9 mouse cellular contexts compared by ENCODE assay signal in the genomic region with DNA sequence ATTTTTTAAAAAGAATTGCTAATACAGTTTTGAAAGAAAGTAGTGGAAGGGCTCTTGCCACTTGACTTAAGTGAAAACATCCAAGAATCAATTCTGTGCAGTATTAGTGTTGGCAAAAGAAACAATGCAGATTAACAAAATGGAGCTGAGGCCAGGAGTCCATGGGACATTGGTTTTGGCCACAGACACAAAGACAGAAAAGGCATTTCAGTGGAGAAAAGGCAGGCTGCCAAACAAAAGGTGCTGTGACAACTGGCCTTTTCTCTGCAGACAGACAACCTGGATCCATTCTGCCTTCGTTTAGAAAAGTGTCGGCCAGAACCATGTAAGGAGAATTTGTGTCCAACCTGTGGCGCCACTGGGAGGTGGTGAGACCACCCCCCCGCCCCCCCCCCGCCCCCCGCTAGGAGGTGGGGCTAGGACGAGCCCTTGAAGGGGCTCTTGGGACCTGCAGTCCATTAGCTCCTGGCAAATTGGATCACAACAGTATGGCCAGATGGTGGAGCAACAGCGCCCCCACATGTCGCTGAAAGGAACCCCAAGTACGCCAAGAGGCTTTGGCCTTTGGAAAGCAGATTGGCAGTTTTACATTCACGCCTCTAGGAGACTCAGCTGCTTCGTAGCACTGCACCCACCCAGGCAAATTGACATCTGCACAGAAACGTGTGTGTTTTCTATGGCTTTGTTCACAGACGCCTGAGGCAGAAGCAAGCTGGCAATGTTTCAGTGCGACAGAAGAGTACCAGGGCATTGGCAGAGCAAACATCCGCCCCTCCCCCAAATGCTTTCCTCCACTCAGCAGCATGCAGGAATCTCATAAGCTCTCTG. TPM values are rescaled to one million over a fixed set of nuclear protein-coding genes. Genes with fewer than 3 reads are reported as not detected.
DNase-seq lines count a peak whose midpoint lies in the region; ATAC-seq and TF ChIP-seq lines count a peak whose summit lies in the region.
"Had no signal": no experiment of that assay in that cellular context is flagged by ENCODE, and none has a peak within 500 bp of the region (broad histone marks: within the 10 kb centered on the region; RNA-seq: fewer than 3 reads in every experiment).

No protein-coding gene starts in this region.

- DNase-seq in cerebellum, adult 11-12 months = peak; percentile 75
- peak; percentile 95 for DNase-seq in forebrain, postnatal 0 days
- peak; percentile 95 for DNase-seq in heart, postnatal 4 days
- DNase-seq in layer of hippocampus, adult 2 months (ENCODE audit: low spot score in 2 of 2) = peak; percentile 91 to 95
- peak; percentile 89 for DNase-seq in ovary, postnatal 14 days (ENCODE audit: low spot score)
- DNase-seq in thymus, postnatal 10 days (ENCODE audit: low spot score in 2 of 2) = peak; percentile 73 to 81

- H3K36me3 ChIP-seq in ES-Bruce4 (ENCODE audit: control insufficient read depth, insufficient read depth, low read length, poor library complexity, severe bottlenecking) = no peaks in the 10 kb centered on the region
- H3K36me3 ChIP-seq in forebrain, postnatal 0 days (ENCODE audit: insufficient read depth) = no peaks in the 10 kb centered on the region
- H3K36me3 ChIP-seq in lung, embryonic 15.5 days = no peaks in the 10 kb centered on the region

- H3K27ac ChIP-seq in ES-Bruce4 (ENCODE audit: insufficient read depth, low read length) = no peak overlapping the region
- H3K27ac ChIP-seq in forebrain, postnatal 0 days (ENCODE audit: low read depth, low read length) = peak overlapping the region; percentile 29; the same call in 1 of the 2 replicates
- no peak overlapping the region for H3K27ac ChIP-seq in layer of hippocampus, adult 2 months
- no peak overlapping the region for H3K27ac ChIP-seq in lung, embryonic 15.5 days

- H3K4me3 ChIP-seq in ES-Bruce4 (ENCODE audit: low read depth, low read length) = no peak overlapping the region
- peak overlapping the region; percentile 21 for H3K4me3 ChIP-seq in forebrain, postnatal 0 days (ENCODE audit: low read depth, low read length)
- H3K4me3 ChIP-seq in layer of hippocampus, adult 2 months = peak overlapping the region; percentile 30; the same call in 1 of the 2 replicates
- H3K4me3 ChIP-seq in lung, embryonic 15.5 days = peak overlapping the region; percentile 19

- no peaks in the 10 kb centered on the region for H3K27me3 ChIP-seq in ES-Bruce4 (ENCODE audit: control insufficient read depth, insufficient read depth, low read length, poor library complexity, severe bottlenecking)
- H3K27me3 ChIP-seq in forebrain, postnatal 0 days (ENCODE audit: insufficient read depth, low read length) = no peaks in the 10 kb centered on the region
- no peaks in the 10 kb centered on the region for H3K27me3 ChIP-seq in lung, embryonic 15.5 days

- no peaks in the 10 kb centered on the region for H3K9me3 ChIP-seq in ES-Bruce4 (replicated peaks; ENCODE audit: control insufficient read depth, insufficient read depth, low read length, poor library complexity, severe bottlenecking)
- no peaks in the 10 kb centered on the region for H3K9me3 ChIP-seq in forebrain, postnatal 0 days (ENCODE audit: low read length)
- no peaks in the 10 kb centered on the region for H3K9me3 ChIP-seq in lung, embryonic 15.5 days

- no peak for TF ChIP-seq POLR2A in ES-Bruce4 (IDR thresholded peaks at IDR 0.05; ENCODE audit: insufficient read depth, low read length)

- no peaks in the 10 kb centered on the region for H3K4me1 ChIP-seq in ES-Bruce4 (ENCODE audit: control insufficient read depth, insufficient read depth, low read length)
- no peaks in the 10 kb centered on the region for H3K4me1 ChIP-seq in forebrain, postnatal 0 days (ENCODE audit: insufficient read depth)
- H3K4me1 ChIP-seq in lung, embryonic 15.5 days = peaks cover 7% of the 10 kb centered on the region; the same call in 1 of the 2 replicates

- ATAC-seq in forebrain, postnatal 0 days = peak; percentile 96
- peak; percentile 73; the same call in 1 of the 2 replicates for ATAC-seq in lung, embryonic 15.5 days (ENCODE audit: borderline replicate concordance, extremely low read depth, low FRiP score, low TSS enrichment)

- H3K4me2 ChIP-seq in forebrain, postnatal 0 days (ENCODE audit: low read depth) = peak overlapping the region; percentile 41
- peak overlapping the region; percentile 46 for H3K4me2 ChIP-seq in lung, embryonic 15.5 days

- TF ChIP-seq CTCF in ES-Bruce4 (IDR thresholded peaks at IDR 0.05; ENCODE audit: low read depth, low read length) = peak; percentile 94
- peak; percentile 93 for TF ChIP-seq CTCF in forebrain, postnatal 0 days (IDR thresholded peaks at IDR 0.05; ENCODE audit: low read depth)
- TF ChIP-seq CTCF in layer of hippocampus, adult 2 months (conservative IDR thresholded peaks at IDR 0.05) = peak; percentile 89

- H3K9ac ChIP-seq in ES-Bruce4 (ENCODE audit: low read depth, poor library complexity, severe bottlenecking) = no peak overlapping the region
- 0 out of 2 replicates have a peak overlapping the region, but pooled peaks have one; percentile 35 for H3K9ac ChIP-seq in forebrain, postnatal 0 days
- no peak overlapping the region for H3K9ac ChIP-seq in lung, embryonic 15.5 days

- TF ChIP-seq EP300 in ES-Bruce4 (IDR thresholded peaks at IDR 0.05; ENCODE audit: insufficient read depth, low read depth, low read length) = no peak

- 1% methylated on average over 16 of the region's 16 CpGs for WGBS in forebrain, postnatal 0 days
- WGBS in lung, embryonic 15.5 days = 3% methylated on average over 16 of the region's 16 CpGs

RNA-seq across cellular contexts. Expression of a gene that starts 8.5 kb away (rescaled TPM):
- polyA plus RNA-seq in ES-Bruce4 (2011; ENCODE audit: insufficient read depth, insufficient read length, low read depth, missing spikeins) = 8.2 and 13.0 TPM in 2 replicates
- total RNA-seq in forebrain, postnatal 0 days (2014; rRNA removed) = 38.3 and 43.8 TPM in 2 replicates
- polyA plus RNA-seq in forebrain, postnatal 0 days (2015; fragmentation: Nextera tagmentation; extraction: Ambion mirVana) = 19.6 and 26.2 TPM in 2 replicates
- 10 to 100 TPM; 45.1 to 46.4 TPM for total RNA-seq in heart, postnatal 4 days (2021)
- 10 to 100 TPM; 18.0 to 24.4 TPM for total RNA-seq in layer of hippocampus, adult 2 months (2021)
- polyA plus RNA-seq in lung, embryonic 15.5 days (2015; fragmentation: Nextera tagmentation; extraction: Ambion mirVana) = 39.5 and 43.3 TPM in 2 replicates

RNA-seq across cellular contexts. Expression of a gene that starts 18.5 kb away (rescaled TPM):
- not detected in 2 replicates for polyA plus RNA-seq in ES-Bruce4 (2011; ENCODE audit: insufficient read depth, insufficient read length, low read depth, missing spikeins)
- not detected in 2 replicates for total RNA-seq in forebrain, postnatal 0 days (2014; rRNA removed)
- polyA plus RNA-seq in forebrain, postnatal 0 days (2015; fragmentation: Nextera tagmentation; extraction: Ambion mirVana) = not detected in 2 replicates
- not detected for total RNA-seq in heart, postnatal 4 days (2021)
- not detected for total RNA-seq in layer of hippocampus, adult 2 months (2021)
- not detected in 2 replicates for polyA plus RNA-seq in lung, embryonic 15.5 days (2015; fragmentation: Nextera tagmentation; extraction: Ambion mirVana)
- polyA plus RNA-seq: liver, embryonic 16.5 days had no signal

RNA-seq across cellular contexts. Expression of a gene that starts 36.0 kb away (rescaled TPM):
- polyA plus RNA-seq in ES-Bruce4 (2011; ENCODE audit: insufficient read depth, insufficient read length, low read depth, missing spikeins) = 0.18 and 0.48 TPM in 2 replicates
- 5.2 and 5.9 TPM in 2 replicates for total RNA-seq in forebrain, postnatal 0 days (2014; rRNA removed)
- 5.9 and 8.3 TPM in 2 replicates for polyA plus RNA-seq in forebrain, postnatal 0 days (2015; fragmentation: Nextera tagmentation; extraction: Ambion mirVana)
- total RNA-seq in heart, postnatal 4 days (2021) = 1 to 10 TPM; 2.3 to 2.4 TPM
- total RNA-seq in layer of hippocampus, adult 2 months (2021) = 1 to 10 TPM; 5.9 to 6.5 TPM
- 0.93 and 1.1 TPM in 2 replicates for polyA plus RNA-seq in lung, embryonic 15.5 days (2015; fragmentation: Nextera tagmentation; extraction: Ambion mirVana)
